Mouse (Mus musculus): ENCODE measurements around the gene Thop1. TPM values are rescaled to one million over a fixed set of nuclear protein-coding genes. Genes with fewer than 3 reads are reported as not detected.
A peak's percentile ranks its signal among the peaks of the same experiment; 100 is the strongest.

The Thop1 gene
- total and polyA plus RNA-seq, 3 experiments = 75.7 to 126 (median 113) TPM

GRCm38 (mm10) chr10:81033586-81033985, 36.2 kb upstream of the Thop1 start:
- Histone ChIP-seq H3K27me3 (ENCODE audit: control insufficient read depth in 1 of 2, insufficient read depth in 2 of 2, low read length in 2 of 2) (no peaks in the 10 kb centered on the region), H3K4me1 (ENCODE audit: control insufficient read depth in 1 of 2, insufficient read depth in 2 of 2, low read length in 2 of 2) (no peaks in the 10 kb centered on the region), H3K9ac (ENCODE audit: control insufficient read depth, low read depth, low read length, poor library complexity, severe bottlenecking) (no peak overlapping the region), H3K9me3 (replicated peaks; ENCODE audit: insufficient read depth, low read length) (no peaks in the 10 kb centered on the region), H3K4me3 (ENCODE audit: control insufficient read depth in 1 of 2, insufficient read depth in 1 of 2, low read depth in 2 of 2, low read length in 2 of 2) (no peak overlapping the region), H3K36me3 (ENCODE audit: control insufficient read depth in 1 of 2, insufficient read depth in 2 of 2, low read length in 2 of 2) (no peaks in the 10 kb centered on the region), H3K27ac (ENCODE audit: control insufficient read depth, low read depth, low read length) (no peak overlapping the region), H3K79me2 (ENCODE audit: control insufficient read depth, insufficient read depth, low read length, poor library complexity) (no peaks in the 10 kb centered on the region; the same call in 1 of the 2 replicates)
- TF ChIP-seq ZKSCAN1 (IDR thresholded peaks at IDR 0.05; ENCODE audit: low read depth, low read length) = no peak
- no peak for TF ChIP-seq CHD2 (IDR thresholded peaks at IDR 0.05; ENCODE audit: low read length)
- TF ChIP-seq MYC (IDR thresholded peaks at IDR 0.05; ENCODE audit: low read depth, low read length) = no peak
- TF ChIP-seq HCFC1 (IDR thresholded peaks at IDR 0.05; ENCODE audit: low read depth, low read length) = no peak
- TF ChIP-seq E2F4 (IDR thresholded peaks at IDR 0.05; ENCODE audit: borderline replicate concordance, low read depth, low read length) = no peak
- TF ChIP-seq ETS1 (IDR thresholded peaks at IDR 0.05; ENCODE audit: low read depth, low read length) = no peak
- TF ChIP-seq TAL1 (IDR thresholded peaks at IDR 0.05; ENCODE audit: low read length) = no peak
- no peak for DNase-seq (ENCODE audit: low read depth, low spot score)

- Histone ChIP-seq H3K27me3 (ENCODE audit: control insufficient read depth in 1 of 2, insufficient read depth in 2 of 2, low read length in 2 of 2) (no peaks in the 10 kb centered on the region), H3K79me2 (ENCODE audit: control insufficient read depth, insufficient read depth, low read length, poor library complexity) (no peaks in the 10 kb centered on the region; the same call in 1 of the 2 replicates), H3K4me1 (ENCODE audit: control insufficient read depth in 1 of 2, insufficient read depth in 2 of 2, low read length in 2 of 2) (no peaks in the 10 kb centered on the region), H3K36me3 (ENCODE audit: control insufficient read depth in 1 of 2, insufficient read depth in 2 of 2, low read length in 2 of 2) (no peaks in the 10 kb centered on the region), H3K9me3 (replicated peaks; ENCODE audit: insufficient read depth, low read length) (no peaks in the 10 kb centered on the region), H3K9ac (ENCODE audit: control insufficient read depth, low read depth, low read length, poor library complexity, severe bottlenecking) (no peak overlapping the region), H3K27ac (ENCODE audit: control insufficient read depth, low read depth, low read length) (no peak overlapping the region), H3K4me3 (ENCODE audit: control insufficient read depth in 1 of 2, insufficient read depth in 1 of 2, low read depth in 2 of 2, low read length in 2 of 2) (peak overlapping the region in 1 of 2 experiments; percentile 44; a peak in 1 of 4 replicates)
- TF ChIP-seq GATA1 (IDR thresholded peaks at IDR 0.05; ENCODE audit: low read depth, low read length) (no peak), MYB (IDR thresholded peaks at IDR 0.05; ENCODE audit: low read depth, low read length) (no peak), POLR2AphosphoS5 (IDR thresholded peaks at IDR 0.05; ENCODE audit: borderline replicate concordance, low read depth, low read length) (no peak), RCOR1 (IDR thresholded peaks at IDR 0.05; ENCODE audit: low read depth, low read length) (no peak), RAD21 (IDR thresholded peaks at IDR 0.05; ENCODE audit: low read depth, low read length) (peak; percentile 25), MAX (IDR thresholded peaks at IDR 0.05; ENCODE audit: low read length) (no peak), TBP (IDR thresholded peaks at IDR 0.05; ENCODE audit: low read depth, low read length) (no peak), KAT2A (conservative IDR thresholded peaks at IDR 0.05; ENCODE audit: low read depth, low read length) (no peak), USF1 (IDR thresholded peaks at IDR 0.05; ENCODE audit: low read depth, low read length) (no peak), POLR2A (IDR thresholded peaks at IDR 0.05; ENCODE audit: control insufficient read depth in 1 of 2, insufficient read depth in 1 of 2, low read depth in 1 of 2, low read length in 2 of 2, poor library complexity in 1 of 2) (no peak), MAZ (IDR thresholded peaks at IDR 0.05; ENCODE audit: low read depth, low read length) (no peak), HCFC1 (IDR thresholded peaks at IDR 0.05; ENCODE audit: low read depth, low read length) (no peak), GABPA (IDR thresholded peaks at IDR 0.05; ENCODE audit: low read depth, low read length) (no peak), CTCF (IDR thresholded peaks at IDR 0.05 in 2 of 3, conservative IDR thresholded peaks at IDR 0.05 in 1 of 3; ENCODE audit: control insufficient read depth in 1 of 3, insufficient read depth in 1 of 3, low read depth in 2 of 3, low read length in 3 of 3, poor library complexity in 1 of 3, severe bottlenecking in 1 of 3) (peak in 2 of 3 experiments; percentile 27 to 48; a peak in 4 of 6 replicates), POLR2AphosphoS2 (IDR thresholded peaks at IDR 0.05; ENCODE audit: low read length) (no peak), MEF2A (IDR thresholded peaks at IDR 0.05; ENCODE audit: extremely low read depth, insufficient replicate concordance, low read depth, low read length, poor library complexity, severe bottlenecking) (no peak), SIN3A (IDR thresholded peaks at IDR 0.05; ENCODE audit: low read length) (no peak), ZMIZ1 (IDR thresholded peaks at IDR 0.05; ENCODE audit: low read depth, low read length) (no peak), ELF1 (IDR thresholded peaks at IDR 0.05; ENCODE audit: low read depth, low read length) (no peak), ZC3H11A (IDR thresholded peaks at IDR 0.05; ENCODE audit: low read depth, low read length) (no peak), TAL1 (IDR thresholded peaks at IDR 0.05; ENCODE audit: low read length) (no peak), SMC3 (IDR thresholded peaks at IDR 0.05; ENCODE audit: low read depth, low read length) (peak; percentile 41), MYC (IDR thresholded peaks at IDR 0.05; ENCODE audit: low read depth, low read length) (no peak), BHLHE40 (IDR thresholded peaks at IDR 0.05; ENCODE audit: borderline replicate concordance, low read depth, low read length) (no peak)
- peak; percentile 66 for DNase-seq (ENCODE audit: low read depth, low spot score)
Observed at GRCm38 (mm10) chr10:81036251-81036650, 33.6 kb upstream of the Thop1 start.
